Mouse (Mus musculus) thymus, adult 2 months (tissue): Measurements from ENCODE around the gene Gm9936. TPM values are rescaled to one million over a fixed set of nuclear protein-coding genes. Genes with fewer than 3 reads are reported as not detected.

Experiments used
- DNase-seq: peaks from one replicate; pipeline ENCODE4 v3.0.0; 2021
- H3K27ac ChIP-seq: fragments of 200-500 bp; 2 replicates; pipeline ENCODE4 v1.5.1; 2012; ENCODE audit warnings: low read length, control low read depth; ENCODE audit not compliant: control insufficient read depth, insufficient read depth
- H3K27me3 ChIP-seq: fragments of 200-500 bp; 2 replicates; pipeline ENCODE4 v1.6.1; 2012; ENCODE audit warnings: mild to moderate bottlenecking, low read length, moderate library complexity, mixed read lengths; ENCODE audit not compliant: control insufficient read depth, insufficient read depth
- H3K36me3 ChIP-seq: fragments of 200-500 bp; 2 replicates; pipeline ENCODE4 v1.6.1; 2012; ENCODE audit warnings: mild to moderate bottlenecking, low read length, moderate library complexity; ENCODE audit not compliant: control insufficient read depth, insufficient read depth
- H3K4me1 ChIP-seq: fragments of 200-500 bp; replicated peaks from 2 replicates; pipeline ENCODE4 v1.6.1; 2012; ENCODE audit warnings: low read length; ENCODE audit not compliant: control insufficient read depth, insufficient read depth
- H3K4me3 ChIP-seq: fragments of 200-500 bp; 2 replicates; pipeline ENCODE4 v1.5.1; 2012; ENCODE audit warnings: mild to moderate bottlenecking, low read length, control low read depth, moderate library complexity; ENCODE audit not compliant: control insufficient read depth, insufficient read depth
- CTCF ChIP-seq: fragments of 200-500 bp; IDR thresholded peaks from 2 replicates; pipeline ENCODE4 v1.5.1; 2012; ENCODE audit warnings: mild to moderate bottlenecking, control low read depth, low read length, moderate library complexity, borderline replicate concordance; ENCODE audit not compliant: control insufficient read depth, poor library complexity, insufficient read depth; ENCODE audit errors: extremely low read depth
- POLR2A ChIP-seq: fragments of 200-500 bp; IDR thresholded peaks from 2 replicates; pipeline ENCODE4 v1.6.1; 2012; ENCODE audit warnings: mild to moderate bottlenecking, low read length, control low read depth, moderate library complexity; ENCODE audit not compliant: control insufficient read depth, poor library complexity, insufficient read depth; ENCODE audit errors: extremely low read depth
- WGBS: fragments of 180-500 bp; shearing (Covaris S2); methylation state at CpG from one replicate; pipeline ENCODE4 v1.1.7; 2018; 5-methylcytosine and 5-hydroxymethylcytosine counted together
- polyA plus RNA-seq: library from polyadenylated mRNA; depleted of rRNA; stranded (reverse); fragments of >200 nt; gene quantifications from 2 replicates; pipeline ENCODE4 v1.2.3, GENCODE M21; 2012; rRNA removed

Gene Gm9936
- 0.04 TPM in 1 of 2 replicates, not detected in the other for polyA plus RNA-seq

DNA sequence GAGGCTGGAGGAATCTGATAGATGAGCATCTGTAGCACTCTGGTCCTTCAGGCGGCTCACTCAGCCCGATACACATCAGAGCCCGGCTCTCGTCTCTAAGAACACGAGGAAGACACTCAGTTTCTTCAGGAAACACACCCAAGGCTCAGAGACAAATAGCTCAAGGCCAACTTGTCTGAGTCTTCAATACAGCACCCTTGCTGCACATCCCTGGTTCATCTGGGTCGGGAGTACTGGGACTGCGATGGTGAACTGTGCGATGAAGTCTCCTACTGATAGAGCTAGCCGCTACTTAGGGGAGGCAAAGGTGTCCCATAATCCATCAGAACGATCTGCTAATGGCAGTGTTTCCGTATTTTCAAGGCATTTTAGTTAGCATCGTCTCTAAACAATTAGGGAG, at the start of gene Gm9936:
Gene Gm9936, minus strand, starts transcription at position 101 of the 400 bp plus-strand sequence.
- DNase-seq: no peak
- H3K4me1 ChIP-seq: 0 out of 2 replicates have a peak, but pooled peaks cover 2% of the 10 kb centered on the region
- H3K36me3 ChIP-seq: no peaks in the 10 kb centered on the region
- TF ChIP-seq POLR2A (no peak), CTCF (no peak)
- H3K4me3 ChIP-seq: no peak within 1 kb of the TSS
- H3K27ac ChIP-seq: no peak within 1 kb of the TSS
- H3K27me3 ChIP-seq: no peaks in the 10 kb centered on the region
- 89% methylated on average over 12 of the region's 12 CpGs for WGBS

DNA sequence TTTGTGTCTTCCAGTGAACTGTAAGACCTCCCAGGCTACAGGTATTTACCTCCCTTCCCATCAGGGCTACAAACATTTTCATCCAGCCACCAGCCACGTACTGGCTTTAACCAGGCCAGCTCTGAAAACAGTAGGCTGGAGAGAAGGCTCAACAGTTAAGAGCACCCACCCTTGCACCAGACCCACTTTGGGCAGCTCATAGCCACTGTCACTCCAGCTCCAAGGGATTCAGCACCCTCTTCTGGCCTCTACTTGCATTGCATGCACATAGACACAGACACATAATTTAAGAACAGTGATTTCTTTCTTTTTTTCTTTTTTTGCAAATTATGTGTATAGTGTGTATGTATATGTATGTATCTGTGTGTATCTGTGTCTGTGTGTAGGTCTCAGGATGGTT, 43.9 kb upstream of the Gm9936 start:
- Histone ChIP-seq H3K36me3 (no peaks in the 10 kb centered on the region), H3K4me1 (peaks cover 3% of the 10 kb centered on the region), H3K4me3 (no peak overlapping the region), H3K27ac (no peak overlapping the region; the same call in 1 of the 2 replicates), H3K27me3 (no peaks in the 10 kb centered on the region)
- TF ChIP-seq CTCF (no peak), POLR2A (no peak)
- WGBS: 63% methylated on average over 1 of the region's 1 CpGs
- DNase-seq: peak; percentile 43

DNA sequence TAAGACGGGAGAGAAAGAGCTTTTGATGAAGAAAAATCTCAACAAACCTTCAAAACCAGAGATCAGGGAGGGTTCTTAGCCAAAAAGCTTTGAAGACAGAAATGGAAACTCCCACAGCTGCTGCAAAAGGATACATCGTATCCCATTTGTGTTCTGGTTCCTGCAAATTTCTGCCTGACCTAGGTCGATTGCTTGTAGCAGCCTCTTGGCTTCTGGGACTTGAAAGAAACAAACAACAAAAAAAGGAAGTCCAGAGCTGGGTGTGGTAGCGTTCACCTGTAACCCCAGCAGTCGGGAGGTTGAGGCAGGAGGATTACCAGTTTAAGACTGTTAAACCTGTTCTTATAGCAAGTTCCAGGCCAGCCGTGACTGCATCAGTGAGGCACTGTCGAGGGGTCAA, 40.4 kb upstream of the Gm9936 start:
- H3K36me3 ChIP-seq: no peaks in the 10 kb centered on the region
- no peak overlapping the region for H3K27ac ChIP-seq
- H3K27me3 ChIP-seq: no peaks in the 10 kb centered on the region
- H3K4me1 ChIP-seq: peaks cover 11% of the 10 kb centered on the region
- TF ChIP-seq CTCF: no peak
- no peak for TF ChIP-seq POLR2A
- H3K4me3 ChIP-seq: no peak overlapping the region
- WGBS: 28% methylated on average over 7 of the region's 7 CpGs
- no peak for DNase-seq

DNA sequence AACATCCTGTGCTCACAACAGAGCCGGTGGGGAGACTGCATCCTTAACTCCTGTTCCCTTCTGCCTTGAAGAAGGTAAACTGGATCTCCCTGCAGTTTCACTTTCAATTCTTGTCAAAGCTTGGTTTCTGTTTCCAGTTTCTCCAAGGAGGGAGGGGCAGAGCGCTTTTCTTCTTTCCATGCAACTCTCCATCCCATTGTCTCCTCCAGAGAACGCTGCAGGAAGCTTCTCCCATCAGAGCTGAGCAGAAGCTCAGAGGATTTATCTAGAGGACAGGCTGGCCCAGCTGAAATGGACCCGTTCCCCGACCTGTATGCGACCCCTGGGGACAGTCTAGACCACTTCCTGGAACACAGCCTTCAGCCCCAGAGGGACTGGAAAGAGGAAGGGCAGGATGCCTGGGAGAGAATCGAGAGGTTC, 38.9 kb upstream of the Gm9936 start:
- no peaks in the 10 kb centered on the region for H3K27me3 ChIP-seq
- peak overlapping the region; percentile 60 for H3K27ac ChIP-seq
- TF ChIP-seq CTCF (no peak), POLR2A (no peak)
- peak overlapping the region; percentile 39 for H3K4me3 ChIP-seq
- peaks cover 11% of the 10 kb centered on the region for H3K4me1 ChIP-seq
- WGBS: 2% methylated on average over 7 of the region's 7 CpGs
- H3K36me3 ChIP-seq: no peaks in the 10 kb centered on the region
- no peak for DNase-seq

DNA sequence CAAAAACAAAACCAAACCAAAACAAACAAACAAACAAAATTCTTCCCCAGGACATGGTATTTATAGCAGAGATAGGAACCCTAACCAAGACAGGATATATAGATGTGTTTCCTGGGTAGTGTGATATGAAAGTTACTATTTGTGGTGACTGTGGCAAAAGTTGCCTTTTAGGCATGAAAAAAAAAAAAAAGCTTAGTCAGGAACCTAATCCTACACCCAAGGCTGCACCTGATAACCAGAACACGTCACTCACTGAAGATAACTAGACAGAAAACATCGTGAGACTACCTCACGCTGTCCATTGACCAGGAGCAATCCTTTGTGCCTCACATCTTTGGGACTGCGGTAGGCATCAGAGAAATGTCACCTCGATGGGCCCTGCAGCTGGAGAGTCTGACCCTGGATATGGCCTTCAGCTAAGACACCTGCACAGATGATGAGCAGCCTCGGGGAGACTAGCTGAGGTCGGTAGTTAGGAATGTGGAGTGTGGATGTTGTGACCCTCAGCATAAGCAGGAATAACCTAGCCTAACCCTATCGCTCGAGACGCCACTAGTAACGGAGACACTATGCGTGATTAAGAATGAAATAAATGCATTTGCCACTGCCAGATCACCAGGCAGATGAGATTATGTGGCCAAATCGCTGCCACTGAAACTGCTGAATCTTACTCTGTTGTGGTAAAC, 38.3 kb upstream of the Gm9936 start, which contains the start of gene Oasl2:
Gene Oasl2, plus strand, starts transcription at position 249 of the 686 bp plus-strand sequence.
- TF ChIP-seq CTCF (no peak), POLR2A (no peak)
- 9% methylated on average over 13 of the region's 13 CpGs for WGBS

DNA sequence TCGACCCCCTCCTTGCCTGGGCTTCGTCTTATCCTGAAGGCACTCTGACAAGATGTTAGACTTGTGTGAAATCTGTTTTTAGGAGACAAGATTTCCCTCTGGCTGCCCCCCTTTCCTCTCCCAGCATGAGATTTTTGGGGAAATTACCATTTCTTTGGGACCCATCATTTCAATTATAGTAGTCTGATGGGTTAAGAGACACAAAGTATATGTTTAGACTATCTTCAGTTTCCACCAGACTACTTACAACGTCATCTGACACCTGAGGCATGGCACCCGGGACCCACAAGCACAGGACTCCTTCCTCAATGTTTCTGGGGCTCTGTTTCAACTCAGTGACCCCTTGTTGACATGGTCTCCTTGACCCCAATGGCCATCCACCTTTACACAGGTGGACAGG, 37.1 kb upstream of the Gm9936 start:
- DNase-seq: no peak
- peaks cover 11% of the 10 kb centered on the region for H3K4me1 ChIP-seq
- H3K4me3 ChIP-seq: no peak overlapping the region
- H3K27me3 ChIP-seq: no peaks in the 10 kb centered on the region
- 98% methylated on average over 4 of the region's 4 CpGs for WGBS
- no peak overlapping the region for H3K27ac ChIP-seq
- no peaks in the 10 kb centered on the region for H3K36me3 ChIP-seq
- TF ChIP-seq CTCF (no peak), POLR2A (no peak)

More for the DNA sequence above, 38.3 kb upstream of the Gm9936 start, which contains the start of gene Oasl2:
- no peaks in the 10 kb centered on the region for H3K36me3 ChIP-seq
- H3K27ac ChIP-seq: peak within 1 kb of the TSS; percentile 60
- DNase-seq: no peak
- H3K4me3 ChIP-seq: peak within 1 kb of the TSS; percentile 39
- H3K4me1 ChIP-seq: peaks cover 11% of the 10 kb centered on the region
- no peaks in the 10 kb centered on the region for H3K27me3 ChIP-seq
